Mouse (Mus musculus): ENCODE data around the gene Trpm8.

The Trpm8 gene

DNA sequence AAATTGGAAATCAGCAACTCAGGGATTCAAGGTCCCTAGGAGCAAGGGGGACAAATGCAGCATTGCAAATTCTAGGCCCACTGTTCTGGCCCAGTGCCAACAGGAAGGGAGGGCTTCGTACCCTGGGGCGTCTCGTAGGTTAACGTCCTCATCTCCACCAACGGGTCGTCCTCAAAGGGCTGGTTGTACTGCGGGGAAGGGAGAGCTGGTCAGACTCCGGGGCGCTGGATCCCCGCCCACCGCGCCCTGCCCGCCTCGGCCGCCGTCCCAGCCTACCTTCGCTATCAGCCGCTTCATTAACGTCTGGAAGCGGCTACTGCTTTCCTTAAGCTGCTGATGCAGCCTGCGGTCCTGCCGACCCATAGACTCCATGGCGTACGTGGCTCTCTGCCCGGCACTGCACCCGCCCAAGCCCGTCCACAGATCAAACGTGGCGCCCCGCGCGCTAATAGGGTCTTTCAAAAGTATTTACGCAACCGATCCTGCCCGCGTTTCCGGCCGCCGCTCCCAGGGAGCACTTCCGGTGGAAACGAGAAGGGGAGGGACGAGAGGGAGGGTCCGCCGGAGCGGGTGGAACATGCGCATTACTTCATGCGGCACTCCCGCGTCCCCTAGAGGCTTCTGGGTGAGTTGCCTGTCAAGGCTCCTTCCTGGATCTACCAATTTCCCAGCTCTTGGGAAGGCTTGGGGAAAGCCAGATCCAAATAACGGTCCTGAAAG, at the start of gene Trpm8, which contains the start of gene Hjurp:
Gene Trpm8 (plus strand): TSS at position 564 of the 720 bp plus-strand sequence.
Gene Hjurp (minus strand): TSS at position 536 of the 720 bp plus-strand sequence.
- peak; percentile 100 for DNase-seq (ENCODE audit: low read depth, low spot score)

- no peak for DNase-seq (ENCODE audit: low read depth, low spot score)
Measured at GRCm38 (mm10) chr1:88228121-88228520, 49.3 kb upstream of the Trpm8 start.

GRCm38 (mm10) chr1:88229566-88229965, 47.9 kb upstream of the Trpm8 start:
- no peak for DNase-seq (ENCODE audit: low read depth, low spot score)

GRCm38 (mm10) chr1:88229986-88230385, 47.5 kb upstream of the Trpm8 start:
- DNase-seq (ENCODE audit: low read depth, low spot score), result no peak

DNA sequence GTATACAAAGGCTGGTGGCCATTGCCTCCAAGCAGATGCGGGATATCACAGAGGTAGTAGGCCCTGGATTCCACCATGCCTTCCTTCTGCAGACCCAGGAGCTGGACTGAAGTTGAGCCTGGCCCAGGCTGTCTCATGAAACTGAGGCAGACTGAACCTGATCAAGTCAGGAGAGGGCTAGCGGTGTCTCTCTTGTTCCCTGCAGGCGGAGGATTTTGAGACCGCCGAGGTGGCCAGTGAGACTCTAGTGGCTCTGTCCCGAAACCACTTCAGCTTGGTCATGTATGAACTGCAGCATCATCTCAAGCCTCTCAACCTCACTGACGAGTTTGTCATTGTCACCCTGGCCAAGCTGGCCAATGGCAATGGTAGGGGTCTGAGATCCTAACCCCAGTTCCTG, 47.0 kb upstream of the Trpm8 start:
- no peak for DNase-seq (ENCODE audit: low read depth, low spot score)

DNA sequence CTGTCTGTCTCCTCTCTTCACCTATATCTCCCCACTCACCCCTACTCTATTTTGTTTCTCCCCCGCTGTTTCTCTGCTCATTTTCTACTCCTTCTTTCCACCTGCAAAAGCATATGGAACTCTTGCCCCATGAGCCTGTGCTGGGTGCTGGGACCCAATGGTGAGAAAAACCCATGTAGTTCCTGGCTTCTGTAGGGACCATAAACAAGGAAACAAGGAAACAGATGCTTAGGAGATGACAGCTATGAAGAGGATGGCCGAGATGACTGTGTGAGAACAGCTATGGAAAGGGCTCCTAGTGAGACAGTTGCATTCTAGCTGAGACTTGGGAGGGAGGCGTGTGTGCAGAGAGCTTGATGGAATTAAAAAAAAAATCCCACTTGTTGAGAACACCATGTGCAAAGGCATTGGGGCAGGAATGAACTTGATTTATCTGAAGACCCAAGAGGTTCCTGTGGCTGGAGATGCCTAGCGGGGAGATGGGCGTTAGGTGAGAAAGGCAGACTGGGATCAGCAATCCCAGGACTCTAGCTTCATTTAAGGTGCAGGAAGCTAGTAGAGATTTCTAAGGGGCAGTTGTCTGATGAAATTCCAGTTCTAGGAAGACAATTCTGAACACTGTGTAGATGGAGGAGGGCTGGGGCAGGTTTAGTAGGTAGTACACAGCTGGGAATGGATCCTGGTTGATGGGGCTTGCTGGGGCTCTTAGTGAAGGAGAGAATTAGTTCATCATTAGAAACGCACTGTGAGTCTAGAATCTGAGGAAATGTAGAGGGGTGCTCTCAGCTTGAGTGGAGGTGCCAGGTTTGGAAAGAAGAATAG, 46.3 kb upstream of the Trpm8 start:
- DNase-seq (ENCODE audit: low read depth, low spot score), result no peak

GRCm38 (mm10) chr1:88231803-88232499, 45.5 kb upstream of the Trpm8 start:
- DNase-seq (ENCODE audit: low read depth, low spot score), result no peak

GRCm38 (mm10) chr1:88232664-88233380, 44.6 kb upstream of the Trpm8 start:
- no peak for DNase-seq (ENCODE audit: low read depth, low spot score)

- no peak for DNase-seq (ENCODE audit: low read depth, low spot score)
Measured at GRCm38 (mm10) chr1:88233421-88234247, 43.8 kb upstream of the Trpm8 start.

GRCm38 (mm10) chr1:88234248-88234610, 43.2 kb upstream of the Trpm8 start:
- DNase-seq (ENCODE audit: low read depth, low spot score), result no peak

DNA sequence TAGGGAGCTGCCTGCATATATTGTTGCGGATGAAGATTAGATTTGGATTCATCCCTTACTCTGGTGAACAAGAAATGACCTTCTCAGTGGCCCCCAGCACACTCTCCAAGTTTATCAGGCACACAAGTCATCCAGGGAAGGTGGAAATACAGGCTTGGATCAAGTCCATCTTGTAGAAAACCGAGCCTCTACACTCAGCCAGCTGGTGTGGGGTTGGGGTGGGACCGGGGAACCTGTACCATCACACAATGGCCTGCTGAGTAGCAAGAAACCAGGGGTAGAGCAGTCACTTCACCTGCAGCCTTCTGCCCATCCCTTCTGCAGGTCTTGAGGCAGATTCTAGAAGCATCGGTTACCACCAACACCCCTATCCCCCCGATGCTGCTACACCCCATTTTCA, 42.8 kb upstream of the Trpm8 start:
- no peak for DNase-seq (ENCODE audit: low read depth, low spot score)

- no peak for DNase-seq (ENCODE audit: low read depth, low spot score)
Measured at GRCm38 (mm10) chr1:88235046-88235893, 42.2 kb upstream of the Trpm8 start.

- DNase-seq (ENCODE audit: low read depth, low spot score), result no peak
Measured at GRCm38 (mm10) chr1:88235894-88236415, 41.5 kb upstream of the Trpm8 start.

DNA sequence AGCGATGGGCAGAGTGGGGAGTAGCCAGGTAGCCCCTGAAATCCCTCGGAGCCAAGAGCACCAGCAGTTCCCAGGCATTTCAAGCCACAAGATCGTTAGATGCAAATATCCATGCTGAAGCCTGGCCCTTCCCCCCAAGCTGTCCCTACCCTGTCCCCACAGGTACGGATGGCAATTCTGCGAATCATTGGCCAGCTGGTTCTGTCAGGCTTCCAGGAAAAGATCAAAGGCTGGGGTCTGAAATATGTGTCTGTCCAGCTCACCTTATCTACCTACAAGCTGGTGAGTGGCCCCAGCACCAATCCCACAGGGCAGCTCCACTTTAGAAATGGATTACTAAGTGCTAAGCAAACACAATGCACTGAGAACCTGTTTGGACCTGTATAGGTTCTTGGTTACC, 40.1 kb upstream of the Trpm8 start:
- no peak for DNase-seq (ENCODE audit: low read depth, low spot score)

- no peak for DNase-seq (ENCODE audit: low read depth, low spot score)
Measured at GRCm38 (mm10) chr1:88238771-88239170, 38.7 kb upstream of the Trpm8 start.

GRCm38 (mm10) chr1:88240072-88240471, 37.4 kb upstream of the Trpm8 start:
- no peak for DNase-seq (ENCODE audit: low read depth, low spot score)

DNA sequence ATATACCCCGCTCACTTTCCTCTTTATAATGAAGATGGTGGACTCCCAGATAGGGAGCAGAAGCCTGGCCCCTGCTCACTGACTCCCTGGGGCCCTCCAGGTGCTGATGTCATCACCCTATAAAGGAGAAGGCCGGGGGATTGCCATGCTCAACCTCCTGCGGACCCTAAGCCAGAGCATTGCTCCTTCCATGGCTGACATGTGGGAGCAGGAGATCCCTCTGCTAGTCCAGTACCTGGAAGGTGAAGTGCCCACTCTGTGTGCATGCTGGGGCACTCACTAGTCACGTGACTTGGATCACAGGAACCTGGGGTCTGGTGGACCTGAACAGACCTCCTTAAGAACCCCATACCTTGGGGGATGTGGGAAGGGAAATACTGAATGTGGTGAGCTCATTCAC, 36.9 kb upstream of the Trpm8 start:
- no peak for DNase-seq (ENCODE audit: low read depth, low spot score)

- no peak for DNase-seq (ENCODE audit: low read depth, low spot score)
Measured at GRCm38 (mm10) chr1:88243861-88244260, 33.6 kb upstream of the Trpm8 start.

- no peak for DNase-seq (ENCODE audit: low read depth, low spot score)
Measured at GRCm38 (mm10) chr1:88245881-88246280, 31.6 kb upstream of the Trpm8 start.

DNA sequence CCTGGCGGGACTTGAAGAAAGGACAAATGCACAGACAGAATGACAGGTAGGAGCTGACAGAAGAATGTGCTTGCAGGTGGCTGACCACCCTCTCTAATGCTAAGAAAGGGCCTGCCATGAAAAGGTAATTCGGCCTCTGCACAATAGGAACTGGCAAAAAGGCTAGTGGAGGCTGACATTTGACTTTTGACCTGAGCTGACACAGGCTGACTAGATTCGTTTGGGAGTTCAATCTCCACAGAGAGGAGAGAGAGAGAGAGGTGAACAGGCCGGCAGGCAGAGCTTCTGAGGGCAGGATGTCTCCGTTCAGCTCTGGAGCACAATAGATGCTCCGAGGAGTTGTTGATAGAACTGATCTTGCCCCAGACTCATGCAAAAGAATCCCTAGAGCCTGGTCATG, 31.1 kb upstream of the Trpm8 start:
- DNase-seq (ENCODE audit: low read depth, low spot score), result no peak
